Mouse (Mus musculus) liver, embryonic 11.5 days (tissue): ENCODE results near the gene Atp5j2. TPM values are rescaled to one million over a fixed set of nuclear protein-coding genes. Genes with fewer than 3 reads are reported as not detected.

Source experiments
- polyA plus RNA-seq: library from polyadenylated mRNA; unstranded; fragments of >200 nt; fragmentation: Nextera tagmentation; extraction: Ambion mirVana; gene quantifications from 2 replicates; pipeline ENCODE4 v1.2.1, GENCODE M21; 2014

The Atp5j2 gene
- polyA plus RNA-seq, 1 experiment from 2014 or later: 573 TPM

Other genes with a start within 250 kb of the Atp5j2 start
- gene Smurf1, start 226.2 kb downstream of the Atp5j2 start, polyA plus RNA-seq: 8.6 and 9.2 TPM in 2 replicates
- gene Gm4871, start 159.3 kb downstream of the Atp5j2 start, polyA plus RNA-seq: not detected in 2 replicates
- gene 1700018F24Rik, start 149.1 kb downstream of the Atp5j2 start, polyA plus RNA-seq: not detected in 2 replicates
- gene Arpc1a, start 108.2 kb downstream of the Atp5j2 start, polyA plus RNA-seq: 114 TPM in 2 replicates
- 0.06 and 0.27 TPM in 2 replicates for gene Kpna7, start 108.0 kb downstream of the Atp5j2 start, polyA plus RNA-seq
- 190 and 209 TPM in 2 replicates for gene Arpc1b, start 77.8 kb downstream of the Atp5j2 start, polyA plus RNA-seq
- 104 and 122 TPM in 2 replicates for gene Pdap1, start 51.8 kb downstream of the Atp5j2 start, polyA plus RNA-seq
- 233 and 243 TPM in 2 replicates for gene Bud31, start 51.7 kb downstream of the Atp5j2 start, polyA plus RNA-seq
- gene Ptcd1, start 25.0 kb downstream of the Atp5j2 start, polyA plus RNA-seq: 15.7 and 17.6 TPM in 2 replicates
- 38.6 and 44.1 TPM in 2 replicates for gene Cpsf4, start 24.8 kb downstream of the Atp5j2 start, polyA plus RNA-seq
- 5.9 and 7.3 TPM in 2 replicates for gene Zkscan14, start 9.8 kb upstream of the Atp5j2 start, polyA plus RNA-seq
- 10.3 TPM in 2 replicates for gene Zkscan5, start 12.5 kb upstream of the Atp5j2 start, polyA plus RNA-seq
- gene Zfp655, start 39.7 kb upstream of the Atp5j2 start, polyA plus RNA-seq: 33.2 and 36.4 TPM in 2 replicates
- gene Zscan25, start 88.4 kb upstream of the Atp5j2 start, polyA plus RNA-seq: 0.48 TPM in 2 replicates
- gene Cyp3a57, start 153.2 kb upstream of the Atp5j2 start, polyA plus RNA-seq: not detected in 2 replicates